20 mouse cellular contexts compared by ENCODE assay signal in the genomic region with DNA sequence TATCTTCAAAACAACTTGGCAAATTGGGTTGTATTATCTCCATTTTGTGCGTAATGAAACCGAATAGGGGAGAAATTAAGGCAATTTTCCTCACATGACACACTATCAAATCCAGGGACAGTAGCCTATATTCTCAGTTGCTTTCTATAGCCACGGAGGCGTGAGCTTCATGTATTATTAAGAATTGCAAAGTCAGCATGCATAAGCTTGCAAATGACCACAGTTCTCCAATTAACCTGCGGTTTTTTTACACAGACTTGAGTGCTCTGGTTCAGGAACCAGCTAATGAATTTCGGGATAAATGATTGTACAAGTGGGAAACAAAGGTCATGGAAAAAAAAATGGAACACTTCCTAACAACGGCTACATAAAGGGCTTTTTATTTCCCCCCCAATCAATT.
"Had no signal": no experiment of that assay in that cellular context is flagged by ENCODE, and none has a peak within 500 bp of the region (broad histone marks: within the 10 kb centered on the region; RNA-seq: fewer than 3 reads in every experiment).

No protein-coding gene starts in this region.

- H3K36me3 ChIP-seq: kidney, embryonic 15.5 days; limb, embryonic 12.5 days; limb, embryonic 15.5 days; midbrain, embryonic 12.5 days had no signal

- H3K4me3 ChIP-seq: kidney, embryonic 15.5 days; limb, embryonic 12.5 days; limb, embryonic 15.5 days; midbrain, embryonic 12.5 days had no signal

- H3K27ac ChIP-seq: kidney, embryonic 15.5 days; limb, embryonic 12.5 days; limb, embryonic 15.5 days; liver, embryonic 14.5 days; macrophage; midbrain, embryonic 12.5 days; stomach, postnatal 0 days had no signal

- ATAC-seq: liver, postnatal 0 days; lung, postnatal 0 days; midbrain, embryonic 16.5 days had no signal

- DNase-seq: kidney, postnatal 14 days; kidney, postnatal 4 days; left cerebral cortex, postnatal 4 days; liver, postnatal 0 days; lung, embryonic 14.5 days; right cerebral cortex, postnatal 14 days; right cerebral cortex, postnatal 4 days; thymus, adult 2 months; thymus, postnatal 14 days; thymus, postnatal 4 days had no signal

- H3K4me1 ChIP-seq: kidney, embryonic 15.5 days; limb, embryonic 12.5 days; limb, embryonic 15.5 days had no signal

- H3K27me3 ChIP-seq: kidney, embryonic 15.5 days; limb, embryonic 12.5 days; limb, embryonic 15.5 days; midbrain, embryonic 12.5 days had no signal

- H3K9ac ChIP-seq: kidney, embryonic 15.5 days; limb, embryonic 12.5 days; limb, embryonic 15.5 days; liver, embryonic 14.5 days; liver, postnatal 0 days; lung, embryonic 14.5 days; midbrain, embryonic 12.5 days had no signal

- H3K4me2 ChIP-seq: kidney, embryonic 15.5 days; limb, embryonic 12.5 days; limb, embryonic 15.5 days; liver, embryonic 11.5 days; lung, embryonic 14.5 days; midbrain, embryonic 12.5 days had no signal

- H3K9me3 ChIP-seq: kidney, embryonic 15.5 days; limb, embryonic 12.5 days; limb, embryonic 15.5 days; midbrain, embryonic 12.5 days had no signal
